Mouse (Mus musculus) embryonic fibroblast, embryonic 13.5 days (primary cell): ENCODE measurements around the gene Apoc2.

ENCODE experiments used
- CTCF ChIP-seq: IDR thresholded peaks from 2 replicates; pipeline ENCODE4 v1.5.1; 2011; ENCODE audit warnings: mild to moderate bottlenecking, control low read depth, low read length, moderate library complexity, borderline replicate concordance; ENCODE audit not compliant: insufficient read depth
- POLR2A ChIP-seq: IDR thresholded peaks from 2 replicates; pipeline ENCODE4 v1.6.1; 2011; ENCODE audit warnings: low read depth, mild to moderate bottlenecking, control low read depth, low read length, moderate library complexity

GRCm38 (mm10) chr7:19699827-19700148, 22.0 kb upstream of the Apoc2 start:
- TF ChIP-seq POLR2A (no peak), CTCF (no peak)
